Mouse (Mus musculus): ENCODE results near the gene Helq. TPM values are rescaled to one million over a fixed set of nuclear protein-coding genes. Genes with fewer than 3 reads are reported as not detected.
A peak's percentile ranks its signal among the peaks of the same experiment; 100 is the strongest.

Gene Helq
- 12.8 and 13.6 TPM in 2 replicates for polyA plus RNA-seq (2012; rRNA removed)

DNA sequence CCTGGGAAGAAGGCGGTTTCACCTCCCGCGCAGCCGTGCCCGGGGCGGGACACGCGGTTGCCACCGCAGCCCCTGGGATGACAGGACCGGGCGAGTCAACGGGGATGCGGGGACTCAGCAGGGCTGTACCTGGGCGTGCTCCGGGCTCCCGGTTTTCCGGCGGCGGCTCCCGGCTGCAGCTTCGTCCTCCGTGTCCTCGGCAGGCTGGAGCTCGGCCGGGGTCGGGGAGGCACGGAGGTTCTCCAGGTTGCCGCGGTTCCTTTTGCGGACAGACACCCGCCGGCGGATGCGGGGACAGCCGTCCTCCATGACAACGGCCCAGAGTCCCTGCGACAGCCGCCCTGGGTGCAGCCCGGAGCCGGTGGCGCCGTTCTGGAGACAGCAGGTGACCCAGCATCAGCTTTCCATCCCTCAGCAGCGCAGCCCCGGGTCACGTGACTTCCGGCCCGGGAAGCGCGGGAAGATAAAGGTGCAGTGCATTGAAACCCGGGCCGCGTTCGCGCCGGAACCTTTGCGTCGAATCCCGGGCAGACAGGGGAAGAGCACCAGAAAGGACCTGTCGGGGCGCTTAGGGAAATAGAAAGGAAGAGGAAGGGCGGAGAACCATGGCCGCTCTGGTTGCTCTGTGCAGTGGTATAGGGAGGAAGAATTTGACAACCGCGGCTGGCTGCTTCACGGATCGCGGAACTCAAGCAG, at the start of gene Helq, which contains the start of gene Mrps18c:
Helq (minus strand) TSS at position 434 of the 696 bp plus-strand sequence.
Mrps18c (plus strand) TSS at position 463 of the 696 bp plus-strand sequence.
- DNase-seq (ENCODE audit: low spot score), result peak; percentile 82

DNA sequence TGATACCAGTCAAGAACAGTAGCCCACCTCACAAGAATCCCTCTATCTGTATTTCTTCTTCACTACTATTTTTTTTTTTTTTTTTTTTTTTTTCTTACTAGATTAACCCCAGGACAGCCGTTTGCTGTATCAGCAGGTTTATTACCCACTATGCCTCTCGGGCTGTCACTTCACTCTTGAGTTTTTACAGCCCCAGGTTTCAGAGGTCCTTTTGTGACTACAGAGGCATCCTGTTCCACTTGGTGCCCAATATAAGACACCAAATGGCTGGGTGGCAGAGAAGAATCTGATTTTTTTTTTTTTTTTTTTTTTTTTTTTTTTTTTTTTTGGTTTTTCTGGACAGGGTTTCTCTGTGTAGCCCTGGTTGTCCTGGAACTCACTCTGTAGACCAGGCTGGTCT, 48.7 kb upstream of the Helq start:
- DNase-seq (ENCODE audit: low spot score), result no peak

DNA sequence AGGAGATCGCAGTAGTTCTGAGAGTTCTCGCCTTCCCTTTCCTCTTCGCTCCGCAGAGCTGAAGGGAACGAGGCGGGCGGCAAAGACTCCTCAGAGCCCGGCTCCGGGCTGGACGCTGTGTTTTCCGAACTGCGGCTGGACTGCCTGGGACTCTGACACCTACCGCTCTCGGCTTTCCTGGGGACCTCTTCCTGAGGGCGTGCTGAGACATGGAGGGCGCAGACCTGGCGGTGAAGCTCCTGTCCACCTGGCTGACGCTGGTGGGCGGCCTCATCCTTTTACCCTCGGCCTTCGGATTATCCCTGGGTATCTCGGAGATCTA, 48.2 kb upstream of the Helq start:
- no peak for DNase-seq (ENCODE audit: low spot score)

DNA sequence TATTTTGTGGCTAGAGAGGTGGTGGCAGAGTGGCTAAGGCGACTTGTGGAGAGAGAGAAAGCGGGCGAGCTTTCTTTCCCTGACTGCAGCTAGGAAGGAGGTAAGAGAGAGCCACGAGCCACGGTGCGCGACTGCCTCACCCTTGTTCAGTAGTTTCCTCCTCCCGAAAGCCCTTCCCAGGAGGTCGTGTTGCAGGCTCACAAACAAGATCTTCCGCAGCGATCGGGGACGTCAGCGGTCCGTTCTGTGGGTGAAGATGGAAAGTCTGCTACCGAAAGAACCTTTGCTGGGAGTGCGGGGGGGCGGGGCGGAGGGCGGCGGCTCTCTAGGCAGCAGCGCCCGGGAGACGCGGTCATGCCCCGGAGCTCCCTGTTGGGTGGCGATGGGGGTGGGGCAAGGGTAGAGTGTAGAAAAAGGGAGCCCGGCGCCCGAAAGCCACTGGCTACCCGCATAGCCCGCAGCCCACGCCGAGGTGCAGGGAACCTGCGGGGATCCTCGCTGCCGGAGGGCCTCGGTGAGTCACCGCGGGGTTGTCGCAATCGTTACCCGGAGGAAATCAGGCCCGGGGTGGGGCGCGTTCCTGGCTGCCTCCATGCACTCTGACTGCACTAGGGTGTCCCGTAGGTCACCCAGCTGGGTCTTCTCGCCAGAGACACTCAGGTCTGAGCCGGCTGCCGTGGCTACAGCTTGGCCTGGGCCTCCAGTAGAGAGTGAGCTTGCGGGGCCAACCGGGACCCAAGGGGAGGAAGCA, 47.6 kb upstream of the Helq start:
- peak; percentile 85 for DNase-seq (ENCODE audit: low spot score)

DNA sequence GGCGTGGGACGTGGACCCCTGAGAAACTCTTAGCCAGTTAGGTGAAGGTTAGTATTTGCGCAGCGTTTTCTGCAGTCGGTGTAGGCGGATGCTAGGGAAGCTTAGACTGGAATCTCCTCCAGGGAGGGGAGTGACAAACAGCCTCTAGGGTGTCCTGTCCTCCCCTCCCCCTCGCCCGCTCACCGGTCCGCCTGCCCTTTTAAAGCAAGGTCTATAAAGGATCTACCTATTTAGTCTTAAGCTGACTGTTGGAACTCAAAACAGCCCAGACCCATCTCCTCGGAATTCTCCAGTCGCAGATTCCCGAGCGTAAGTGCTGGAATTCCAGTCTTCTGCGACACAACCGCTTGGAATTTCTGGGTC, 47.1 kb upstream of the Helq start, which contains the start of gene Gpat3:
Gpat3 (plus strand) TSS at position 229 of the 363 bp plus-strand sequence.
- peak; percentile 38 for DNase-seq (ENCODE audit: low spot score)

DNA sequence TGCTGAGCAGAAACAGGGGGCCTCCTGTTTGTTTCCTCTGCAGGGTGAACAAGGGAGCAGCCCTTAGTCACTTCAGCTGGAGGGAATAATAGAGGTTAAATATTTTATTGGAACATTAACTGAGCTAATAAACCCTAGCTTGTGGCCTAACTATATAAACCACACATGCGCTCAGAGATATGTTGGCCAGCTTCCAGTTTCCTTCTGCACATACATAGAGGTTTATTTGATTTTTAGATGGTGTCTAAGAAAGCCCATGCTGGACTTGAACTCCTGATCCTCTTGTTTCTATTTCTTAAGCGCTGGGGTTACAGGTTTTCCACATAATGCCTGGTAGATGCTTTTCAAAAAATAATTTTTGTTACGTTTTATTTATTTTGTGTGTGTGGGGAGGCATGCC, 46.1 kb upstream of the Helq start:
- DNase-seq (ENCODE audit: low spot score), result no peak

DNA sequence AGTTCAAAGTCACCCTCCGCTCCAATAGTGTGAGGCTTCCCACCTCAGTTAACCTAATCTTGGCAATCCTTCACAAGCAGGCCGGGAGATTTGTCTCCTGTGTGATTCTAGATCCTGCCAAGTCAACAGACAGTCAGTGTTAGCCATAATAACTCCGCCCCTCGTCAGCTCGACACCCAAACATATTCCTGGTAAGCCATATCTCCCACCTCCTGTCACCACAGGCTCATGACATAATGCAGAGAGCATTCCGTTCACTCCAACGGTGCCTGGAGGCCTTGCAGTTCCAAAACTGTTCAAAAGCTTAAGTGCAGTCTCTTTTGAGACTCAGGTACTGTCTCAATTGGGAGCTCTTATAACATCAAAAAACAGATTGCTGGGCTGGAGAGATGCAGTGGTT, 39.5 kb upstream of the Helq start:
- DNase-seq (ENCODE audit: low spot score), result no peak

DNA sequence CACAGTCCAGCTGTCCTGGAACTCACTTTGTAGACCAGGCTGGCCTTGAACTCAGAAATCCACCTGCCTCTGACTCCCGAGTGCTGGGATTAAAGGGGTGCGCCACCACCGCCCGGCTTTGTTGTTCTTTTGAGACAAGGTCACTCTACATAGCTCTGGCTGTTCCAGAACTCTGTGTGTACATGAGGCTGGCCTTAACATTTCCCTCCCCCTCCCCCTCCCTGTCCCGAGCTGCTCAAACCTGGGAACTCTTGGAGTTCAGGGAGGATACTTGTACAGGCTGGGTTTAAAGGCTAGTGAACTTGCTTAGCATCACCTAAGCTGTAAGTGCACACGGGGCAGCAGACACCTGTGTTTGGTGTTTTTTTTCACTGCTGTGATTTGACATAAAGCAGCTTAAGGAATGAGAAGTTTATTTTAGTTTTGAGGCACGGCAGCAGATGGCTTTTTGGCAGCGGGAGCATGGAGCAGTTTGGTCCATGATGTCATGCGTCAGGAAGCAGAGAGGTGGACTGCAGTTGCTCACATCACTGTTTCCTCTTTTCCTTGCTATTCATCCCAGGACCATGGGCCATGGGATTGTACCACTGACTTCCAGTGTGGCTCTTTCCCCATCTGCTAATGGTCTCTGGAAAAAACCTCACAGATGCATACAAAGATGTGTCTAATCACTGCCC, 37.6 kb upstream of the Helq start:
- DNase-seq (ENCODE audit: low spot score), result no peak

DNA sequence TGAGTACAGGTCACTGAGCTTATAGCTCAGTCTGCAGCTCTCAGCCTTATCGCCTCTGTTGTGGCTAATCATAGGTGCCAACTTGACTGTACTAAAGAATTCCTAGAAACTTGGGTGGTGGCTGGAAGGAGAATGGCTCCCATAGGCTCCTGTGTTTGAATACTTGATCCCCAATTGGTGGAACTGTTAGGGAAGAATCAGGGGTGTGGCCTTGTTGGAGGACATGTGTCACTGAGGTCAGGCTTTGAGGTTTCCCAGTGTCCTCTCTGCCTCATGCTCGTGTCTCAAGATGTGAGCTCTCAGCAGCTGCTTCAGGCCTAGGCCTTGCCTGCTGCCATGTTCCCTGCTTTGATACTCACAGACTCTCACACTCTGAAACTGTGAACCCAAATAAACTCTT, 35.4 kb upstream of the Helq start:
- no peak for DNase-seq (ENCODE audit: low spot score)

DNA sequence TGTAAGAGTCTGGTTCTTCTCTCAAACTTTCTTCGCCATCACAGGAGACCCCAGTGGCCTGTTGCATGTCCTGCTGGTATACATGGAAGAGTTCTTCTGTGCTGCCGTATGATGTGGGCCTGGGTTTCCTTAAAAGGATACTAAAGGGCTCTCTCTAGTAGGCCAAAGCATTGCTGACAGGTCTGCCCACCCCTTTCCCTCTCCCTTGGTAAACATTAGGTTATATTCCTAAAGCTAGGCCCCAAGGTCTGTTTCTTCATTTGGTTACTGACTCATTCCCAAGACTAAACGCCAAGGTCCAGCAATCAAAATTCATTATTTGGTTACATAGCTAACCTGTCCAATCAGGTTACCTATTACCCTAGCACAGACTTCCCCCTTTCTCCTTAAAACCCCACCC, 34.3 kb upstream of the Helq start:
- no peak for DNase-seq (ENCODE audit: low spot score)

DNA sequence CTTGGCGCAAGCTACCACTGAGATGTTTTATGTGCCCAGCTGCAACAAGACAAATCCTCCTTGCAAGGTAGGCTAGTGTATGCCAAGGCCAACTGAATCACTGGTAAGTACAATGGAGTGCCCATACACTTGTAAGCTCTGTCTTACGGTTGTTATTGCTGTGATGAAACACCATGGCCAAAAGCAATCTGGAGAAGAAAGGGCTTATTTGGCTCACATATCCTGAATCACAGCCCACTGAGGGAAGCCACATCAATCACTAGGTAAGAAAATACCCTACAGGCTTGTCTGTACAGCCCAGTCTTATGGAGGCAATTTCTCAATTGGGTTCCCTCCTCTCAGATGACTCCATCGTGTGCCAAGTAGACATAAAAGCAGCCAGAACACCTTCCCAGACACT, 30.3 kb upstream of the Helq start:
- DNase-seq (ENCODE audit: low spot score), result no peak

DNA sequence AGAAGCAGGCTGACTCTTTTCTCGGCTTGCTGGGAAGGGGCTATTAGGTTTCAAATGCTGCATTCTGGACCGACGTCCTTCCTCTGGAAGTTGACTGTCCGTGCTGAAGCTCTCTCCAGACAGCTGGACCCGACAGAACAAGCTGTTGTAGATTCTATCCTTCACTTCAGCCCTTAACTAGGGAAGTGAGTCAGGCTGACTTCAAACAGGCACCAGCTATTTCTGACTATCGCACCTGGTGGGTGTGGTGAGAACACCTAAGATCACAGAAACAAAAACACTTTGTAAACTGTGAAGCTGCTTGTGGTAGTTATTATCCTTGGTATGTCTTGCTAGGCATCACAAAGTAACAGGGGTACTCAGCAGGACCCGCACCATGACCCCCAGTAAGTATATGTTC, 28.1 kb upstream of the Helq start:
- no peak for DNase-seq (ENCODE audit: low spot score)

DNA sequence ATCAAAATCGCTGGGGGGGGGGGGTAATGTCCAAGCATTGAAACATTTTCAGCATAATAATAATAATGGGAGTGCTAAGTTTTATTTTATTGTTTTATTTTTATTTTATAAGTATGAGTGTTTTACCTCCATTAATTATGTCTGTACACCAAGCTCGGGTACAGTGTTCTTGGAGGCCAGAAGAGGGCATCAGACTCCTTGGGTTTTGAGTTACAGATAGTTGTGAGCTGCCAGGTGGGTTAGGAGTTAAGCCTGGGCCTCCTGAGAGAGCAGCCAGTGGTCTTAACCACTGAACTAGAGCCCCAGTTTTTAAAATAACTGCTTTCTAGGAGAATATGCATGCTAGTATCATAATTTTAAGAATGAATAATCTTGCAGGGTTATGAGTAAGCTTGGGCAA, 27.6 kb upstream of the Helq start:
- DNase-seq (ENCODE audit: low spot score), result no peak

DNA sequence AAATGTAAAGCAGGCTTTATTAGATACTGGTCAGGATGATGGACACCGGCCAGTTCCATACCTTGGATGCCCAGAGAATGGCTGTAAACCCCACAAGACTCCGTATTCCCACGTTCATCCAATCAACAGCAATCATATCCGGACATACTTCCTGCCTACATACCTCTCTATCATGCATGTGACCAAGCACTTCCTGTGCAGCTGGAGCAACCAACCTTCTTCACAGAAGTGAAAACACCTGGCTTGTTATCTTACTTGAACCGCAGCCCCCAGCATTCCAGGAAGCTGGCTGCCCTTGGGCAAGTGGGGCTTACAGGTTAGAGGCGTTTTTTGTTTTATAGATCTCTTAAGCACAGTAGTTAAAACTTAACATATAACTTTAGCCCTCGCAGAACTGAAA, 24.4 kb upstream of the Helq start:
- no peak for DNase-seq (ENCODE audit: low spot score)

DNA sequence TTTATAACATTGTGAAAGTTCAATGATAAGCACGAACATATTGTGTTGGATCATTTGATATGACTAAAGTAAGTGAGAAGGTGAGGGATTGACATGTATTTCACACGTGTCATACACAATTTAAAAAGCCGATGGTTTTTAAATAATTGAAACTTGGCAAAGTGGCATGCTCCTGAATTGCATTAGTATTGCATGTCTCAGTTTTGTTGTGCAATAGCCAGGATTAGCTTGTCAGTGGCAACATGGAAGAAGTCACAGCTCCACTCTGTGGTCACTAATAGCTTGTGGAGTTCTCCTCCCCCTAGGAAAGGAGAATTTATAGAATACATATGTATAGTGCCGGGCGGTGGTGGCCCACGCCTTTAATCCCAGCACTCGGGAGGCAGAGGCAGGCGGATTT, 23.0 kb upstream of the Helq start:
- DNase-seq (ENCODE audit: low spot score), result no peak

DNA sequence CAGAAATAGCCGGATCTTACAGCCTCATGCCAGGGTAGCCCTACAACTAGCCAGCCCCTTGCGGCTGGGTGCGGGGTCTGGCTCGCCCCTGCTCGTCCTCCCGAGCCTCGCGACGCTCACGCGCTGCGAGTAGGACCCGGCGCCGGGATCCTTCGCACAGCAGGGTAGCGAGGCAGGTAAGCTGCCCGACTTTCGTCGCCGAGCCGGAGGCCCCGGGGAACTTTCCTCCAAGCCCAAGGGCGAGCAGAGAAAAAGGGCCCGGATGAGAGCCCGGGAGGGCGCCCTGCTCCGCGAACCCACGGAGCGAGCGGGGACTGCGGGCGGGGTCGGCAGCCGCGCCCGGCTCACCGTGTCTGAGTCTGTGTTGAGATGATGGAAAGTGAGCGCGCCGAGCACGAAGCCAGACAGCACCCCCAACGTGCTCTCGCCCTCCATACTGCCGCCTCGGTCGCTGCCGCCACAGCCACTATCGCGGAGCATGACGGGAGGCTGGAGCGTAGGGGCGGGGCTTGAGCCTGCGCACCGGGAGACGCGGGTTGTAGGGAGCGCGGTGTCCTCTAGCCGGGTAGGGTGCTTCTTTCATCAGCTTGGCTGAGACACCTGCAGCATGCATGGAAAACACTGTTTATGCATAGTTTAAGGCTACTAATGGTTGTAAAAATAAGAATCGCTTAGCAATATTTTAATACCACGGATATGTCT, 22.2 kb upstream of the Helq start, which contains the start of gene Abraxas1:
Abraxas1 (minus strand) TSS at position 483 of the 702 bp plus-strand sequence.
- peak; percentile 72 for DNase-seq (ENCODE audit: low spot score)

DNA sequence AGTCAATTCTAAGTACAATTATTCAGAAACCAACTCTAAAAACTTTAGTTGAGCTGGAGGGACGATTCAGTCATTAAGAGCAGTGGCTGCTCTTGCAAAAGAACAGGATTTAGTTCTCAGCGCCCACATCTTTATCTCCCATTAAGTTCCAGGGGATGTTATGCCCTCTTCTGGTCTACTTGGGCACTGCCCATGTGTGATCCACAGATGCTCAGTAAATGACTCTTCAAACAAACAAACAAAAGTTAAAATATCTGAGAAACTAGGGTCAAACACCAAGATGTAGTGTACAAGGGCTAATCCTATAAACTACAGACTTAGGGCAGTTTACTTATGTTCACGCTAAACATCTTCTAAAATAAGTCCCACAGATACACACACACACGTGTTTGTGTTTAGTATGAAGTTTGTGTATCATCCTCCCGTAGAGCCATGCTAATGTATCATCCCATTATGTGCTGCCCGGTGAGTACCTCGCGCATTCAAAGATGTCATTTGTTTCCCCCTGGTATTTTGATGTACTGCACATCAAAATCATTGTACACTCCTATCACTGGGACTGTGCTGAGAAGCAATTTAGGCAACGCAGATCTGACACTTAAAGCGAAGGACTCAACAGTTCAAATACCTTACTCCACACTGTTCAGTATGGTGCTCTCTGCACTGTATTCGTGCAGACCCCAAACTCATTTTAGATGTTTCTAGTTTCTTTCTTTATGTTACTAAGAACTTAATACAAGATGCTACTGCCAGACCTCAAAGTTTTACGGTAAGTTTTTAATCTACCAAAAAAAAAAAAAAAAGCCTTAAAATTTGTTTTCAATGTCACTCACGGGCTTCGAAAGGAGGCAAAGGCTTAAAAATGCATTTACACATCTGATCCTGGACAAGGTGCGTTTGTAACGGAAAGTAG, 21.4 kb upstream of the Helq start:
- DNase-seq (ENCODE audit: low spot score), result no peak

DNA sequence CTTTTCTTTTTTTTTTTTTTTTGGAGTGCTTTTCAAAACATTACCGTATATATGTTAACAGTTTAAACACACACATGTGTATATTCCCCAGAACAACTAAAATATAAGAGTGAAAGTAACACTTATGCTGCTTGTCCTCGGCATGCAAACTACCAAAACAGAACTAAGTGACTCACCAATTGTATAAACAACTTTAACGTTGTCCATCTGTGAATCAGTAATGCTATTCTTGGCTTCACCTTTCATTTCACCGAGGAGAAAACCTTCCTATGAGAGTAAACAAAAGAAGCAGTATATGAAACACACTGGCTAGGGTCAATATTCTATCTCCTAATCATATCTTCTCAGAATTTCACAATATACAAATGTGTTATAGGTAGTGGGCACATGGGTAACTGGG, 19.9 kb upstream of the Helq start:
- no peak for DNase-seq (ENCODE audit: low spot score)

DNA sequence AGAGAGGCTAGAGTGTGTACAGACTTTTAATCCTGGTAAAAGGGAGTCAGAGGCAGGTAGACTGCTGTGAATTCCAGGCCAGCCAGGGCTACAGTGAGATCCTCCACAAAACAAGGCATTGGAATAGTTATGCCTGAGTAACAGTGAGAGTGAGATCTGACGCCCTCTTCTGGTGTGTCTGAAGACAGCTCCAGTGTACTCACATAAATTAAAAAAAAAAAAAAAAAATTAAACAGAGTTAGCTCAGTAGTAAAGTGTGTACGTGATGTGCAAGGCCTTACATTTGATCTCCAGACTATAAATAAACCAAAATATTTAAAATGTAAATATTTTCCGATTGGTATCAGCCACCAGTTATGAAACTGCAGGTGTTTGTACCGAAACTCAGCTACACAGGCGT, 4.3 kb downstream of the Helq start:
- DNase-seq (ENCODE audit: low spot score), result no peak

DNA sequence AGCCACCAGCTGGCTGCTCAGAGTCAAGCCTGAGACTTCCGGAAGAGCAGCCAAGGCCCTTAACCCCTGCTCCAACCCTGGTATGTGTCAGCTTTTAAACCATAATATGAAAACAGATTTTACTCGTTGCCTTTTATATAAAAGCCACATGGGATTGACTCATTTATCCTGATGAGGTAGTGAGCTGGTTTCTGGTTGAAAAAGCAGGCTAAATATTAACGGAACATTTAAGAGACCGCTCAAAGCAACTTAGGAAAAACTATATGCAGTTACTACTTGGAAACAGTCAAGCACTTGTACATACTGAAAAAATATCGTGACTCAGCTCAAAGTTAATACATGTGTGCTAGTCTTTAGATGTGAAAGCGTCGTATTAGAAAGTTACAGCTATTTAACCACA, 6.1 kb downstream of the Helq start:
- DNase-seq (ENCODE audit: low spot score), result no peak

DNA sequence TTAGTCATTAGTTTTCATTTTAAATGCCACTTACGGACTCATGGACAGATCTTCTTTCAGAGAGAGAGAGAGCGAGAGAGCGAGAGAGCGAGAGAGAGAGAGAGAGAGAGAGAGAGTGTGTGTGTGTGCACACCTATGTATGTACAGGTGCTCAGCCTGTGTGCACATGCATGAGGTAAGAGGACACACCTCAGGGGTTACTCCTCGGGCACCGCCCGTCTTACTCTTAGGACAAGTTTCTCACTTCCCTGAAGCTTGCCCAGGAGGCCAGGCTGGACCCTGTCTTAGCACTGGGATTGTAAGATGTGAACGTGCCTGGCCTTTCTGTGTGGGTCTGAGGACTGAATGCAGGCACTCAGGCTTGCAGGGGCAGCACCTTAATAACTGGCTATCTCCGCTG, 10.9 kb downstream of the Helq start:
- DNase-seq (ENCODE audit: low spot score), result no peak

All from urinary bladder, adult 2 months (tissue).